Mouse (Mus musculus) frontal cortex, postnatal 14 days (tissue): ENCODE data around the gene Rpl10l.

Experiments
- DNase-seq, 2 experiments: peaks; one replicate each; pipeline ENCODE4 v3.0.0; 2022; ENCODE audit warnings: low spot score in 2 of 2

Rpl10l gene

GRCm38 (mm10) chr12:66283991-66284622 is at the start of gene Rpl10l:
Gene Rpl10l (minus strand): TSS chr12:66284401.
- no peak for DNase-seq

- DNase-seq = no peak
Measured at GRCm38 (mm10) chr12:66275890-66276289, 8.3 kb downstream of the Rpl10l start.

GRCm38 (mm10) chr12:66245461-66246099 is 38.6 kb downstream of the Rpl10l start:
- no peak for DNase-seq

GRCm38 (mm10) chr12:66234158-66234557 is 50.0 kb downstream of the Rpl10l start:
- no peak for DNase-seq
